Mouse (Mus musculus) MEL (cell line): Measurements from ENCODE around the gene Prkaa1. TPM values are rescaled to one million over a fixed set of nuclear protein-coding genes. Genes with fewer than 3 reads are reported as not detected.

Experiments
- DNase-seq: peaks from one replicate; pipeline ENCODE4 v3.0.0; 2011; ENCODE audit warnings: low read depth, low spot score
- H3K27ac ChIP-seq: 2 replicates; pipeline ENCODE4 v1.5.1; 2012; ENCODE audit warnings: low read depth, mild to moderate bottlenecking, control low read depth, low read length, moderate library complexity; ENCODE audit not compliant: control insufficient read depth
- H3K27me3 ChIP-seq, 2 experiments: fragments of 150-350 bp in 1 of 2; sonication (generic) in 1 of 2; 2 replicates each; pipeline ENCODE4 v1.6.1; 2012; ENCODE audit warnings: low read length in 2 of 2, mild to moderate bottlenecking in 2 of 2, improper control_type of control experiment in 1 of 2, moderate library complexity in 1 of 2; ENCODE audit not compliant: insufficient read depth in 2 of 2, control insufficient read depth in 1 of 2
- H3K36me3 ChIP-seq, 2 experiments: 2 replicates each; pipeline ENCODE4 v1.6.1; 2012 to 2014; ENCODE audit warnings: low read length in 2 of 2, improper control_type of control experiment in 1 of 2, inconsistent platforms in 1 of 2, mild to moderate bottlenecking in 1 of 2; ENCODE audit not compliant: insufficient read depth in 2 of 2, control insufficient read depth in 1 of 2
- H3K4me1 ChIP-seq, 2 experiments: fragments of 150-350 bp in 1 of 2; sonication (generic) in 1 of 2; 2 replicates each; pipeline ENCODE4 v1.6.1; 2012; ENCODE audit warnings: low read length in 2 of 2, improper control_type of control experiment in 1 of 2, mild to moderate bottlenecking in 1 of 2; ENCODE audit not compliant: insufficient read depth in 2 of 2, control insufficient read depth in 1 of 2
- H3K4me3 ChIP-seq, 2 experiments: fragments of 150-350 bp in 1 of 2; sonication (generic) in 1 of 2; 2 replicates each; pipeline ENCODE4 v1.5.1; 2012; ENCODE audit warnings: low read depth in 2 of 2, low read length in 2 of 2, mild to moderate bottlenecking in 2 of 2, moderate library complexity in 2 of 2, control low read depth in 1 of 2, improper control_type of control experiment in 1 of 2; ENCODE audit not compliant: control insufficient read depth in 1 of 2, insufficient read depth in 1 of 2
- H3K79me2 ChIP-seq: 2 replicates; pipeline ENCODE4 v1.6.1; 2012; ENCODE audit warnings: mild to moderate bottlenecking, low read length, moderate library complexity; ENCODE audit not compliant: control insufficient read depth, poor library complexity, insufficient read depth
- H3K9ac ChIP-seq: 2 replicates; pipeline ENCODE4 v1.6.1; 2012; ENCODE audit warnings: low read depth, mild to moderate bottlenecking, control low read depth, low read length, moderate library complexity; ENCODE audit not compliant: control insufficient read depth, poor library complexity, severe bottlenecking
- H3K9me3 ChIP-seq: fragments of 150-350 bp; sonication (generic); replicated peaks from 2 replicates; pipeline ENCODE4 v1.6.1; 2012; ENCODE audit warnings: mild to moderate bottlenecking, low read length, improper control_type of control experiment, moderate library complexity; ENCODE audit not compliant: insufficient read depth
- BHLHE40 ChIP-seq: IDR thresholded peaks from 2 replicates; pipeline ENCODE4 v1.6.1; 2012; ENCODE audit warnings: low read depth, mild to moderate bottlenecking, inconsistent platforms, low read length, improper control_type of control experiment, borderline replicate concordance
- CTCF ChIP-seq, 3 experiments: IDR thresholded peaks in 2 of 3; conservative IDR thresholded peaks in 1 of 3; 2 replicates each; pipeline ENCODE4 v1.5.1; 2011 to 2012; ENCODE audit warnings: low read length in 3 of 3, low read depth in 2 of 3, mild to moderate bottlenecking in 2 of 3, improper control_type of control experiment in 1 of 3, inconsistent platforms in 1 of 3, mixed read lengths in 1 of 3, moderate library complexity in 1 of 3; ENCODE audit not compliant: control insufficient read depth in 1 of 3, insufficient read depth in 1 of 3, poor library complexity in 1 of 3, severe bottlenecking in 1 of 3
- E2F4 ChIP-seq: IDR thresholded peaks from 2 replicates; pipeline ENCODE4 v1.6.1; 2011; ENCODE audit warnings: low read depth, low read length, improper control_type of control experiment, borderline replicate concordance
- ELF1 ChIP-seq: IDR thresholded peaks from 2 replicates; pipeline ENCODE4 v1.6.1; 2014; ENCODE audit warnings: low read depth, mild to moderate bottlenecking, inconsistent platforms, low read length, improper control_type of control experiment, moderate library complexity
- EP300 ChIP-seq, 2 experiments: IDR thresholded peaks; 2 replicates each; pipeline ENCODE4 v1.6.1; 2011; ENCODE audit warnings: improper control_type of control experiment in 2 of 2, low read length in 2 of 2, low read depth in 1 of 2, mild to moderate bottlenecking in 1 of 2
- ETS1 ChIP-seq: IDR thresholded peaks from 2 replicates; pipeline ENCODE4 v1.6.1; 2012; ENCODE audit warnings: low read depth, mild to moderate bottlenecking, inconsistent platforms, low read length, improper control_type of control experiment, moderate library complexity
- GABPA ChIP-seq: IDR thresholded peaks from 2 replicates; pipeline ENCODE4 v1.6.1; 2012; ENCODE audit warnings: low read depth, mild to moderate bottlenecking, inconsistent platforms, low read length, improper control_type of control experiment, moderate library complexity
- GATA1 ChIP-seq: IDR thresholded peaks from 2 replicates; pipeline ENCODE4 v1.6.1; 2011; ENCODE audit warnings: low read depth, low read length, improper control_type of control experiment
- JUND ChIP-seq: IDR thresholded peaks from 2 replicates; pipeline ENCODE4 v1.6.1; 2011; ENCODE audit warnings: low read depth, mild to moderate bottlenecking, improper control_type of control experiment, low read length
- KAT2A ChIP-seq: conservative IDR thresholded peaks from 2 replicates; pipeline ENCODE4 v1.6.1; 2012; ENCODE audit warnings: low read depth, low read length, improper control_type of control experiment, inconsistent platforms
- MAX ChIP-seq: IDR thresholded peaks from 2 replicates; pipeline ENCODE4 v1.6.1; 2011; ENCODE audit warnings: low read length, improper control_type of control experiment
- MAZ ChIP-seq: IDR thresholded peaks from 2 replicates; pipeline ENCODE4 v1.6.1; 2012; ENCODE audit warnings: low read depth, mild to moderate bottlenecking, inconsistent platforms, low read length, improper control_type of control experiment
- MEF2A ChIP-seq: IDR thresholded peaks from 2 replicates; pipeline ENCODE4 v1.6.1; 2014; ENCODE audit warnings: low read depth, mild to moderate bottlenecking, inconsistent platforms, low read length, improper control_type of control experiment; ENCODE audit not compliant: poor library complexity, insufficient replicate concordance, severe bottlenecking; ENCODE audit errors: extremely low read depth
- MXI1 ChIP-seq: IDR thresholded peaks from 2 replicates; pipeline ENCODE4 v1.6.1; 2011; ENCODE audit warnings: mild to moderate bottlenecking, low read depth, low read length, improper control_type of control experiment
- MYB ChIP-seq: IDR thresholded peaks from 2 replicates; pipeline ENCODE4 v1.6.1; 2011; ENCODE audit warnings: mild to moderate bottlenecking, low read depth, low read length, improper control_type of control experiment
- NELFE ChIP-seq: IDR thresholded peaks from 2 replicates; pipeline ENCODE4 v1.6.1; 2011; ENCODE audit warnings: low read depth, low read length, improper control_type of control experiment
- NRF1 ChIP-seq: IDR thresholded peaks from 2 replicates; pipeline ENCODE4 v1.6.1; 2014; ENCODE audit warnings: low read depth, mild to moderate bottlenecking, inconsistent platforms, low read length, improper control_type of control experiment, moderate library complexity; ENCODE audit not compliant: poor library complexity, insufficient read depth, severe bottlenecking
- POLR2A ChIP-seq, 2 experiments: IDR thresholded peaks; 2 replicates each; pipeline ENCODE4 v1.6.1; 2011 to 2012; ENCODE audit warnings: low read length in 2 of 2, mild to moderate bottlenecking in 2 of 2, control low read depth in 1 of 2, improper control_type of control experiment in 1 of 2, low read depth in 1 of 2, moderate library complexity in 1 of 2; ENCODE audit not compliant: control insufficient read depth in 1 of 2, insufficient read depth in 1 of 2, poor library complexity in 1 of 2
- POLR2AphosphoS2 ChIP-seq: IDR thresholded peaks from 2 replicates; pipeline ENCODE4 v1.6.1; 2011; ENCODE audit warnings: low read length, improper control_type of control experiment
- RAD21 ChIP-seq: IDR thresholded peaks from 2 replicates; pipeline ENCODE4 v1.6.1; 2011; ENCODE audit warnings: mild to moderate bottlenecking, low read depth, low read length, improper control_type of control experiment
- RCOR1 ChIP-seq: IDR thresholded peaks from 2 replicates; pipeline ENCODE4 v1.6.1; 2012; ENCODE audit warnings: low read depth, mild to moderate bottlenecking, inconsistent platforms, low read length, improper control_type of control experiment
- TAL1 ChIP-seq: IDR thresholded peaks from 2 replicates; pipeline ENCODE4 v1.6.1; 2012; ENCODE audit warnings: mild to moderate bottlenecking, inconsistent platforms, low read length, moderate library complexity, mixed read lengths
- TBP ChIP-seq: IDR thresholded peaks from 2 replicates; pipeline ENCODE4 v1.8.0; 2011; ENCODE audit warnings: low read depth, low read length, improper control_type of control experiment
- TCF12 ChIP-seq: IDR thresholded peaks from 2 replicates; pipeline ENCODE4 v1.6.1; 2014; ENCODE audit warnings: low read depth, mild to moderate bottlenecking, inconsistent platforms, low read length, improper control_type of control experiment, moderate library complexity
- UBTF ChIP-seq: IDR thresholded peaks from 2 replicates; pipeline ENCODE4 v1.6.1; 2012; ENCODE audit warnings: low read depth, mild to moderate bottlenecking, inconsistent platforms, low read length, improper control_type of control experiment, moderate library complexity, borderline replicate concordance; ENCODE audit not compliant: insufficient read depth
- ZKSCAN1 ChIP-seq: IDR thresholded peaks from 2 replicates; pipeline ENCODE4 v1.6.1; 2012; ENCODE audit warnings: low read depth, mild to moderate bottlenecking, inconsistent platforms, low read length, improper control_type of control experiment, moderate library complexity
- ZNF384 ChIP-seq: IDR thresholded peaks from 2 replicates; pipeline ENCODE4 v1.6.1; 2012; ENCODE audit warnings: low read depth, mild to moderate bottlenecking, inconsistent platforms, low read length, improper control_type of control experiment
- polyA plus RNA-seq, 2 experiments: library from polyadenylated mRNA; stranded (reverse) in 1 of 2; unstranded in 1 of 2; fragments of >175 nt in 1 of 2; fragments of >200 nt in 1 of 2; gene quantifications; 2 replicates each; pipeline versions ENCODE4 v1.2.1 to v1.2.4; 2012; ENCODE audit warnings: low replicate concordance in 2 of 2, low read depth in 1 of 2; ENCODE audit not compliant: insufficient read length in 2 of 2, insufficient read depth in 1 of 2, missing spikeins in 1 of 2
- total RNA-seq: library from RNA; depleted of rRNA; stranded (reverse); fragments of 300-350 nt; gene quantifications from 2 replicates; pipeline ENCODE4 v1.2.3, GENCODE M21; 2012

Prkaa1 gene
- total and polyA plus RNA-seq, 3 experiments, result 18.3 to 23.0 TPM; not detected in 1

DNA sequence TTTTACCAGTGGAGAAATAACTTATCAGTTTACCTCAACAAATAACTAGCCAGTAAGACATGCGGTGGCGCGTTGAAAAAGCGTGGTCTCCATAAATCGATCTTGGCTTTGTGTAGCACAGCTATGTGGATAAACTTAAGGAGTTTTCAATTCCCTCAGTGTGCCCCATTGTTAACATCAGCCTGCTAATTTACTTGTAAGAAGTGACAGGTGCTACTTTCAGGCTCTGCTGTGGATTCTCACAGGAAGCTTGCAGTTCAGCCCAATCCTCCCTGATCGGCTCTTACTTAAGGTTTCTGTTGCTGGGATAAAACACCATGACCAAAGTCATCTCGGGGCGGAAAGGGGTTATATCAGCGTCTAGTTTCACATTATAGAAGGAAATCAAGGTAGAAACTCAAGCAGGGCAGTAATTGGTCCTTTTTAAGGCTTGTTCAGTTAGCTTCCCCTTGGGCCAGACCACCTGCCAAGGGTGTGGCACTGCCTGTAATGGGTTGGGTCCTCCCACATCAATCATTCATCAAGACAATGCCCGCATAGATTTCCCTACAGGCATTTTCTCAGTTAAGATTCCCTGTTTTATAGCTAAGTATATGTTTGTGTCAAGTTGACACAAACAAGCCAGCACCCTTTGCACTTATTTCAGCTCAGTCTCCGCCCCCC lies 41.1 kb downstream of the Prkaa1 start:
- no peaks in the 10 kb centered on the region for H3K9me3 ChIP-seq
- H3K4me3 ChIP-seq, result peak overlapping the region; percentile 66 to 73
- H3K4me1 ChIP-seq, result peaks cover 9 to 13% of the 10 kb centered on the region in 2 experiments
- peak; percentile 66 for DNase-seq
- H3K9ac ChIP-seq, result peak overlapping the region; percentile 85
- peak overlapping the region; percentile 92 for H3K27ac ChIP-seq
- peaks cover 0 to 25% of the 10 kb centered on the region in 2 experiments; a peak in 3 of 4 replicates for H3K36me3 ChIP-seq
- 0 out of 2 replicates have a peak, but pooled peaks have one; percentile 14 for TF ChIP-seq ELF1
- TF ChIP-seq MAX, result no peak
- TF ChIP-seq, all 39 proteins: peak for 1
- H3K79me2 ChIP-seq, result peaks cover 3% of the 10 kb centered on the region; the same call in 1 of the 2 replicates
- no peaks in the 10 kb centered on the region for H3K27me3 ChIP-seq

DNA sequence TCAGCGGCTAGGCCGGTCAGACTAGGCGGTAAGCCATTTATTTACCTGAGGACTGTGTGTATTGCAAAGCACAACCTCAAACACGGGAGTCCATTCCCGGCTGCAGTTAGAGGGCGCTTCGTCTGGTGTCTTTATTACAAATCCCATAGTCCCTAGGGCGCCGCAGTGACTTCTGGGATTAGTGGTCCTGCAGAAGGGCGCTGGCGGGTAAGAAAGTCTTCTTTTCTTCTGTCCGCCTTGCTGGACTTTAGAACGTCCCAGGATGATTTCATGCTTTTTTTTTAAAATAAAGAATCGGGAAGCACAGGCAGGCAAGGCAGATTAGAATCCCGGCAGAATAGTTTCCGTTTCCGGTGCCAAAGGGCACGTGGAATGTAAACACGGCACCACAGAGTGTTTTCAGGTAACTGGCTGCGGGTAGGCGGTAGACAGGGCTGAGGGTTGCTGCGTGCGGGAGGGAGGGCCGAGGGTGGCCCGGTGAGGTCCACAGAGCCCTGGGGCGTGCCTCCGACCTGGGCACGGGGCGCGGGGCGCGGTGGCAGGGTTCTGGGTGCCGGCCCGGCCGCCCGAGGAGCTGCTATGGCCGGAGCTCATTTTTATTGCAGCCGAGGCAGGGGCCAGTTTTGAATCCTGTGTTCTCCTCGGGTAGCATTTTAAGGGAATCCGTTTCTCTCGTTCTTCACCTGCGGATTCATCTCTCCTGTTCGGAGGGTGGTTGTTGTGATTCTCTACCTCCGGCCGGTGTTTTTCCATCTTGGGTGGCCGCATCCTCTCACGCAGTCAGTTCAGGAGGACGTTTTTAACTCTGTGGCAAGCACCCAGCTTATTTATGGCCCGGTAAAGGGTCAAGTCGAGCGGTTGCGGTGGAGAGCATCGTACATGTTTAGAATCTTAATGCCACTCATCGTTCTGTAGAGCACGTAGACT lies 42.0 kb downstream of the Prkaa1 start, which contains the start of gene Ttc33:
Gene Ttc33 (plus strand): TSS at position 160 of the 927 bp plus-strand sequence.
- no peaks in the 10 kb centered on the region for H3K9me3 ChIP-seq
- peak; percentile 77 for DNase-seq
- peak within 1 kb of the TSS; percentile 66 to 73 for H3K4me3 ChIP-seq
- peak within 1 kb of the TSS; percentile 85 for H3K9ac ChIP-seq
- H3K36me3 ChIP-seq, result peaks cover 0 to 25% of the 10 kb centered on the region in 2 experiments; a peak in 2 of 4 replicates
- H3K27ac ChIP-seq, result peak within 1 kb of the TSS; percentile 92
- peaks cover 9 to 13% of the 10 kb centered on the region in 2 experiments for H3K4me1 ChIP-seq
- H3K79me2 ChIP-seq, result peaks cover 3% of the 10 kb centered on the region; the same call in 1 of the 2 replicates
- no peaks in the 10 kb centered on the region for H3K27me3 ChIP-seq
- no peak for TF ChIP-seq TBP
- TF ChIP-seq KAT2A, result peak; percentile 89
- no peak for TF ChIP-seq NRF1
- TF ChIP-seq GATA1, result peak; percentile 75
- peak; percentile 61; the same call in 1 of the 2 replicates for TF ChIP-seq RCOR1
- TF ChIP-seq EP300 (IDR thresholded peaks at IDR 0.05; ENCODE audit: low read depth in 1 of 2, low read length in 2 of 2), result no peak
- peak; percentile 68; the same call in 1 of the 2 replicates for TF ChIP-seq E2F4
- TF ChIP-seq JUND, result no peak
- no peak for TF ChIP-seq RAD21
- no peak for TF ChIP-seq UBTF
- TF ChIP-seq MXI1, result peak; percentile 90
- 0 out of 2 replicates have a peak, but pooled peaks have one; percentile 25 for TF ChIP-seq TCF12
- TF ChIP-seq BHLHE40, result no peak
- 0 out of 2 replicates have a peak, but pooled peaks have one; percentile 44 for TF ChIP-seq MAZ
- TF ChIP-seq MEF2A, result peak; percentile 60; the same call in 1 of the 2 replicates
- TF ChIP-seq MYB, result no peak
- peak in 2 of 3 experiments; percentile 44 to 46; a peak in 5 of 6 replicates for TF ChIP-seq CTCF (IDR thresholded peaks at IDR 0.05 in 2 of 3, conservative IDR thresholded peaks at IDR 0.05 in 1 of 3; ENCODE audit: control insufficient read depth in 1 of 3, insufficient read depth in 1 of 3, low read depth in 2 of 3, low read length in 3 of 3, poor library complexity in 1 of 3, severe bottlenecking in 1 of 3)
- no peak for TF ChIP-seq GABPA
- peak; percentile 91 for TF ChIP-seq MAX
- TF ChIP-seq ZKSCAN1, result no peak
- no peak; the same call in 1 of the 2 replicates for TF ChIP-seq POLR2AphosphoS2
- peak; percentile 24 to 60; a peak in 2 of 4 replicates for TF ChIP-seq POLR2A (IDR thresholded peaks at IDR 0.05; ENCODE audit: control insufficient read depth in 1 of 2, insufficient read depth in 1 of 2, low read depth in 1 of 2, low read length in 2 of 2, poor library complexity in 1 of 2)
- no peak for TF ChIP-seq TAL1
- peak; percentile 31; the same call in 1 of the 2 replicates for TF ChIP-seq ZNF384
- peak; percentile 67 for TF ChIP-seq NELFE
- peak; percentile 46; the same call in 1 of the 2 replicates for TF ChIP-seq ETS1
